Mouse (Mus musculus): ENCODE results near the gene Rbks. TPM values are rescaled to one million over a fixed set of nuclear protein-coding genes. Genes with fewer than 3 reads are reported as not detected.
A peak's percentile ranks its signal among the peaks of the same experiment; 100 is the strongest.

The Rbks gene
- total and polyA plus RNA-seq, 2 experiments from 2014 or later: 0.90 to 2.3 TPM

DNA sequence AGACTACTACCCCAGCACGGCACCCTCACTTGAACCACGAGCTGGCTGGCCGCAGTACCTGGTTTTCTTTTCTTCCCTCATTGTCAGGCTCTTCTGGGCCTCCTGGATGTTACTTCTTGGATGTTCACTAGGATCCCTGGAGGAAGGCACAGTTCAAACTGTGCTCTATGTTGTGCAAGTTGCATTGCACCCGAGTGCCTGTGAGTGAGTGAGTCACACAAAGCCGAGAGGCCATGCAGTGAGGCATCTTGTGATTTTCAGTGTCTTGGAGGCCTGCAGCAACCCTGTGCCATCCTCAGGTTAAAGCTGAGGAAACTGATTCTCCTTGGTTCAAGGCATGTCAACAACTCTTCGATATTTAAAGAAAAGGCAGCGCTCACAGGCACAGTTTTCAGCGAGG is 68.9 kb downstream of the Rbks start:
- WGBS: 87% methylated on average over 8 of the region's 8 CpGs
- H3K27ac ChIP-seq (ENCODE audit: low read depth, low read length): no peak overlapping the region
- H3K27me3 ChIP-seq (ENCODE audit: insufficient read depth, low read length): no peaks in the 10 kb centered on the region
- no peak for DNase-seq
- TF ChIP-seq CTCF (IDR thresholded peaks at IDR 0.05; ENCODE audit: low read depth): no peak
- H3K9ac ChIP-seq: no peak overlapping the region
- no peak for ATAC-seq
- no peaks in the 10 kb centered on the region for H3K36me3 ChIP-seq (ENCODE audit: insufficient read depth)
- no peak overlapping the region for H3K4me2 ChIP-seq (ENCODE audit: low read depth)
- H3K9me3 ChIP-seq (ENCODE audit: low read length): no peaks in the 10 kb centered on the region
- no peak overlapping the region for H3K4me3 ChIP-seq (ENCODE audit: low read depth, low read length)
- H3K4me1 ChIP-seq (ENCODE audit: insufficient read depth): no peaks in the 10 kb centered on the region

DNA sequence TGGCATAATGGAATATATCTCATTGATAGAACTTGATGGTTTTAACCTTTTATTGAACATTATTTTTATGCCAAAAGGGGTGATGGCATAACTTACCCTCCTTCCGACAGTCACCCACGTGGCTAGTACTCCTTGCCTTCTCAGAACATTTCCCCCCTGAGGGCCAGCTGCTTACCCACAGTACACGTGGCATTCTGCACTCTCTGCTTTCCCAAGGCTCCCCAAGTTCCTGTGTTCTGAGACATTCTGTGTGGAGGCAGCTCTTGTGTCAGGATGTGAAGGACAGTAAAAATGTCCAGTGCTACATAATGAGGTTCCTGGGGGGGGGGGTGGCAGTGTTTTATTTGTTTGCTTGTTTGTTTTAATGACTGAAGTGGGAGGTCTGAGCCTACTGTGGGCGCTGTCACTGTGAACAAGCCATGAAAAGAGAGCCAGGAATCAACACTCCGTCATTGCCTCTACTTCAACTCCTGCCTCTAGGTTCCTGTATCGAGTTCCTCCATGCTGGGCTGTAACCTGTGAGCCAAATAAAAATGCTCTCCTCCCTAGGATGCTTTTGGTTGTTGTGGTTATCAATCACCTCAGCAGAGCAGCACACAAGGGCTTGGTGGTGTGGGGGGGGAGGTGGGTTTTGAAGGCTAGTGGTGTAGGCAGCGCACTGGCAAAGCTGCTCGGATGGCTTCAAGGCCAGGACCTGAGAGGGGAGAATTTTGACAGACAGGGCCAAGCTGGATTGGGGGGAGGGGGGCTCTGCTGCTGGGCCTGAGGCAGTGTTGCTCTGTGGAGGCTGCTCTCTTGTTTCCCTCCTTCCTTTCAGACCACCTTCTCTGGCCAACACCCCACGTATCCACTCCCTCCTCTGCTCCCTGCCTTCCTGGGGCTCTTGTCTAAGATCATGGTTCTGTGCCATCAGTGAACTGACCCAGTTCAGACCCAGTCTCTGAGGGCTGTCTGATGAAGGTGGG is 69.6 kb downstream of the Rbks start:
- WGBS: 69% methylated on average over 9 of the region's 9 CpGs
- Histone ChIP-seq H3K4me3 (ENCODE audit: low read depth, low read length) (no peak overlapping the region), H3K9me3 (ENCODE audit: low read length) (no peaks in the 10 kb centered on the region), H3K4me1 (ENCODE audit: insufficient read depth) (no peaks in the 10 kb centered on the region), H3K27me3 (ENCODE audit: insufficient read depth, low read length) (no peaks in the 10 kb centered on the region), H3K27ac (ENCODE audit: low read depth, low read length) (no peak overlapping the region), H3K36me3 (ENCODE audit: insufficient read depth) (peaks cover 2% of the 10 kb centered on the region; the same call in 1 of the 2 replicates), H3K9ac (no peak overlapping the region), H3K4me2 (ENCODE audit: low read depth) (no peak overlapping the region)
- DNase-seq (no peak), ATAC-seq (peak; percentile 12; the same call in 1 of the 2 replicates)
- no peak for TF ChIP-seq CTCF (IDR thresholded peaks at IDR 0.05; ENCODE audit: low read depth)

DNA sequence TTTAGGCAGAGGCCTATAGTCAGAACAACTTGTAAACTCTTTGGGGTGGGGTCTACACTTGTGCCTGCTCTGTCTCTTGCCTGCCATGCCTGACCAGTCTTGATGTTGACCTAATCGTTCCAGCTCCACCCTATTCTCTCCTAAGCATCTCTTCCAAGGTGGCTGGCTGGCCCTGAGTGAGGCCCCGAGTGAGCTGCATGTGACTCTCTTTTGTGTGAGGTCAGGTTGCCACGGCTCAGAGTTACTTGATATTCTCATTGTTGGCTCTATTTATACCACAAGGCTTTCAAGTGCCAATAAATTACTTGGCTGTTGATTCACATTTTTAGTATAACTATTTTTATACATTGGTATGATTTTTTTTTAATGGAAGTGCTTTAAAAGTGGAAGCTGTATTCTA is 70.3 kb downstream of the Rbks start:
- Histone ChIP-seq H3K4me1 (ENCODE audit: insufficient read depth) (no peaks in the 10 kb centered on the region), H3K9ac (no peak overlapping the region), H3K27me3 (ENCODE audit: insufficient read depth, low read length) (no peaks in the 10 kb centered on the region), H3K9me3 (ENCODE audit: low read length) (no peaks in the 10 kb centered on the region), H3K4me3 (ENCODE audit: low read depth, low read length) (no peak overlapping the region), H3K36me3 (ENCODE audit: insufficient read depth) (peaks cover 3% of the 10 kb centered on the region; the same call in 1 of the 2 replicates), H3K4me2 (ENCODE audit: low read depth) (no peak overlapping the region), H3K27ac (ENCODE audit: low read depth, low read length) (no peak overlapping the region)
- 40% methylated on average over 3 of the region's 3 CpGs for WGBS
- ATAC-seq: no peak
- no peak for DNase-seq
- TF ChIP-seq CTCF (IDR thresholded peaks at IDR 0.05; ENCODE audit: low read depth): no peak

DNA sequence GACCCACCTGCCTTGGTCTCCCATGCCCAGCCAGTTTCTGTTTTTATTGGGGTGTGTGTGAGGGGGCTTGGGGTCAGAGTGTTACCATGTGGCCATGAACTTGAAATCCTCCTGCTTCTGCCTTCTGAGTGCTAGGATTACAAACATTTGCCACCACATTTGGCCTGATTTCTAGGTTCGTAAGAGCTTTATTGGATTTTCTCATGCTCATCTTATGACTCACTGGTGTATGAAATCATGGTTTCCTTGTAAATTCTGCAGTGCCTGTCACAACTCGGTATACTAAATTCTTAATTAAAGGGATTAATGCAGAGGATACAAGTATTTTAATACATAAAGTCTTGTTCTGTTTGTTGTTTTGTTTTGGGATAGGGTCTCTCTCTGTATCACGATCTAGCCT is 77.1 kb downstream of the Rbks start:
- peaks cover 30% of the 10 kb centered on the region for H3K36me3 ChIP-seq (ENCODE audit: insufficient read depth)
- TF ChIP-seq CTCF (IDR thresholded peaks at IDR 0.05; ENCODE audit: low read depth): no peak
- no peaks in the 10 kb centered on the region for H3K27me3 ChIP-seq (ENCODE audit: insufficient read depth, low read length)
- H3K4me1 ChIP-seq (ENCODE audit: insufficient read depth): no peaks in the 10 kb centered on the region
- no peak for DNase-seq
- no peak overlapping the region for H3K27ac ChIP-seq (ENCODE audit: low read depth, low read length)
- H3K4me2 ChIP-seq (ENCODE audit: low read depth): no peak overlapping the region
- WGBS: 92% methylated on average over 3 of the region's 3 CpGs
- ATAC-seq: no peak
- H3K4me3 ChIP-seq (ENCODE audit: low read depth, low read length): no peak overlapping the region
- H3K9me3 ChIP-seq (ENCODE audit: low read length): no peaks in the 10 kb centered on the region
- H3K9ac ChIP-seq: no peak overlapping the region

DNA sequence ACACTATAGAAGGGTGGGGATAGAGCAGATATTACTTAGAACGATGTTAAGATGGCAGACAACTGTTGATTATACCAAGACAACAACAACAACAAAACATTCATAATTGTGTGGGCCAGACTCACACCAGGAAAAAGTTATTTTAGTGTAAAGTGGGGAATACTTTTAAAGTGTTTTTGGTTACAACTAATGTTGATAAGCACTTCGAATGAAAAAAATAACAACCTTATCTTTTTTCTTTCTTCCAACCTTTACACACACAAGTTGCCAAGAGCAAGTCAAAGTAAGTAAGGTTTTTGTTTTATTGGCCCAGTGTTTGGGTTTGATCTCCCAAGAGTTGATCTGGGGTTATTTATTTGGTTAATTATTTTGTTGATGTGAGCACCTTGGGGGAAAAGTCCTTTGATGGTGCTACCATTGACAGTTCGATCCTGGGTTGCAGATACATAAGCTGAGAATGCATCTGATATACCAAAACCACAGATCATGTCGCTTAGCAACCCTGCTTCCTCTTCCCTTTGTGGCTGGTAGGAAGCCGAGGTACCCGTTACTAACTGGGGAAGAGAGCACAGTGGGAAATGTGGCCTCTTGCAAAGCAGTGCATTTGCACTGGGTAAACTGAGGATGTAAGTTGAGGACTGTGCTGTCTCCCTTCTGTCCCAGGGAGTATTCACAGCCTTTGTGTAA is 82.9 kb downstream of the Rbks start:
- H3K4me1 ChIP-seq (ENCODE audit: insufficient read depth): peaks cover 6% of the 10 kb centered on the region
- peak overlapping the region; percentile 77 for H3K4me2 ChIP-seq (ENCODE audit: low read depth)
- no peak overlapping the region for H3K27ac ChIP-seq (ENCODE audit: low read depth, low read length)
- peak overlapping the region; percentile 79 for H3K9ac ChIP-seq
- peaks cover 19% of the 10 kb centered on the region for H3K36me3 ChIP-seq (ENCODE audit: insufficient read depth)
- no peak for ATAC-seq
- no peak for TF ChIP-seq CTCF (IDR thresholded peaks at IDR 0.05; ENCODE audit: low read depth)
- peak overlapping the region; percentile 79 for H3K4me3 ChIP-seq (ENCODE audit: low read depth, low read length)
- H3K9me3 ChIP-seq (ENCODE audit: low read length): no peaks in the 10 kb centered on the region
- 45% methylated on average over 6 of the region's 6 CpGs for WGBS
- no peak for DNase-seq
- no peaks in the 10 kb centered on the region for H3K27me3 ChIP-seq (ENCODE audit: insufficient read depth, low read length)

DNA sequence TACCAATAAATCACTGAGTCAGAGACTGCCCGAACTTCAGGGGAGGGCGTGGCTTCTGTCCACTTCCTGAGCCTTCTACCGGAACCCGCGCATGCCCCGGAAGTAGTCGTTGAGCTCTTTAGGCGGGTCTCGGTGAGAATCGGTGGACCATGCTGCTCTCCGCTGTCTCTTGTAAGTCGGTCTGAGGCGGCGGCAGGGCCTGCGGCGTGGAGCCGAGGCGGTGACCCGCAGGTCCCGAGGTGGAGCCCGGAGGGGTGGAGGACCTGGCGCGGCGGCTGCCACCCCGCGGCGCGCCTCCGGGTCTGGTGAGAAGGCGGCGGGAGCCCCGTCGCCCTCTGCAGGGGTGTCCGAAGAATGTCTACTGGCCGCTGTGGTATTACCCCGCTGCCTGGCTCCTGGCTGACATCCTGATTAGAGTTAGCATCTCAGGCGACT is 83.6 kb downstream of the Rbks start:
- 2% methylated on average over 35 of the region's 37 CpGs for WGBS
- peak; percentile 84 for DNase-seq

DNA sequence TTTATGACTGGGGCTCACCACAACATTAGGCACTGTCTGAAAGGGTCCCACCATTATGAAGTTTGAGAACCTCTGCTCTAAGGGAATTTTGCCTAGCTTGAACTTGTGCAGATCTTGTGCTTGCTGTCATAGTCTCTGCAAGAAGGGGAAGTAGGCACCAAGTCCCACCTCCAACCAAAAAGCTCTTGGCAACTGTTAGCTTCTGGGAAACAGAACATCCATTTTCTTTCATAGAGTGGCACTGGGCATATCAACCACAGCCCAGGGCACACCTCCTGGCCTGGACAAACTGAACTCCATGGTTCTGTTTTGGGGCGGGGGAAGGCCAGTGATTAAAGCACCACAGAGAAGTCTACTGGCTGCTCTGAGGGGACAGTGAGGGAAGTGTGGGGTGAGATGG is 86.2 kb downstream of the Rbks start:
- Histone ChIP-seq H3K9ac (no peak overlapping the region), H3K4me2 (ENCODE audit: low read depth) (no peak overlapping the region), H3K36me3 (ENCODE audit: insufficient read depth) (0 out of 2 replicates have a peak, but pooled peaks cover 2% of the 10 kb centered on the region), H3K27me3 (ENCODE audit: insufficient read depth, low read length) (no peaks in the 10 kb centered on the region), H3K27ac (ENCODE audit: low read depth, low read length) (no peak overlapping the region), H3K4me1 (ENCODE audit: insufficient read depth) (peaks cover 6% of the 10 kb centered on the region), H3K9me3 (ENCODE audit: low read length) (no peaks in the 10 kb centered on the region), H3K4me3 (ENCODE audit: low read depth, low read length) (no peak overlapping the region)
- 92% methylated on average over 1 of the region's 1 CpGs for WGBS
- no peak for TF ChIP-seq CTCF (IDR thresholded peaks at IDR 0.05; ENCODE audit: low read depth)
- no peak for ATAC-seq
- no peak for DNase-seq

More for the DNA sequence above, 83.6 kb downstream of the Rbks start:
- Histone ChIP-seq H3K27me3 (ENCODE audit: insufficient read depth, low read length) (no peaks in the 10 kb centered on the region), H3K9ac (peak overlapping the region; percentile 79), H3K4me2 (ENCODE audit: low read depth) (peak overlapping the region; percentile 77), H3K36me3 (ENCODE audit: insufficient read depth) (peaks cover 13% of the 10 kb centered on the region), H3K4me3 (ENCODE audit: low read depth, low read length) (peak overlapping the region; percentile 79), H3K9me3 (ENCODE audit: low read length) (no peaks in the 10 kb centered on the region), H3K4me1 (ENCODE audit: insufficient read depth) (peaks cover 6% of the 10 kb centered on the region), H3K27ac (ENCODE audit: low read depth, low read length) (peak overlapping the region; percentile 79)
- peak; percentile 61 for TF ChIP-seq CTCF (IDR thresholded peaks at IDR 0.05; ENCODE audit: low read depth)
- ATAC-seq: peak; percentile 98

Measured in forebrain, postnatal 0 days (tissue).